Mouse (Mus musculus) embryonic facial prominence, embryonic 10.5 days (tissue): ENCODE measurements around the gene Gpr160. TPM values are rescaled to one million over a fixed set of nuclear protein-coding genes. Genes with fewer than 3 reads are reported as not detected.
"Not testable (repeated sequence)": the region's sequence is repeated elsewhere in the genome, so short reads cannot be mapped to it uniquely, and the experiment has no call there.

Experiments
- DNase-seq: peaks from one replicate; pipeline ENCODE4 v3.0.0-alpha.2; 2017; ENCODE audit warnings: low spot score
- H3K27ac ChIP-seq: fragments of 300-500 bp; sonication (generic); replicated peaks from 2 replicates; pipeline ENCODE4 v1.5.1; 2016; ENCODE audit warnings: mild to moderate bottlenecking
- H3K27me3 ChIP-seq: fragments of 300-500 bp; sonication (generic); replicated peaks from 2 replicates; pipeline ENCODE4 v1.6.1; 2016; ENCODE audit warnings: low read depth, mild to moderate bottlenecking; ENCODE audit not compliant: poor library complexity, severe bottlenecking
- H3K36me3 ChIP-seq: fragments of 300-500 bp; sonication (generic); replicated peaks from 2 replicates; pipeline ENCODE4 v1.6.1; 2016; ENCODE audit warnings: mild to moderate bottlenecking, moderate library complexity
- H3K4me1 ChIP-seq: fragments of 300-500 bp; sonication (generic); 2 replicates; pipeline ENCODE4 v1.6.1; 2016
- H3K4me3 ChIP-seq: fragments of 300-500 bp; sonication (generic); 2 replicates; pipeline ENCODE4 v1.5.1; 2016; ENCODE audit warnings: mild to moderate bottlenecking, moderate library complexity
- H3K9me3 ChIP-seq: fragments of 300-500 bp; sonication (generic); 2 replicates; pipeline ENCODE4 v1.6.1; 2016; ENCODE audit warnings: mild to moderate bottlenecking
- WGBS: fragments of 180-500 bp; shearing (Covaris S2); methylation state at CpG from one replicate; pipeline ENCODE4 v1.1.7; 2016; 5-methylcytosine and 5-hydroxymethylcytosine counted together
- polyA plus RNA-seq: library from polyadenylated mRNA; unstranded; fragments of >200 nt; fragmentation: Nextera tagmentation; extraction: Ambion mirVana; gene quantifications from 2 replicates; pipeline ENCODE4 v1.2.1, GENCODE M21; 2016

The Gpr160 gene
- 1.2 and 1.6 TPM in 2 replicates for polyA plus RNA-seq

DNA sequence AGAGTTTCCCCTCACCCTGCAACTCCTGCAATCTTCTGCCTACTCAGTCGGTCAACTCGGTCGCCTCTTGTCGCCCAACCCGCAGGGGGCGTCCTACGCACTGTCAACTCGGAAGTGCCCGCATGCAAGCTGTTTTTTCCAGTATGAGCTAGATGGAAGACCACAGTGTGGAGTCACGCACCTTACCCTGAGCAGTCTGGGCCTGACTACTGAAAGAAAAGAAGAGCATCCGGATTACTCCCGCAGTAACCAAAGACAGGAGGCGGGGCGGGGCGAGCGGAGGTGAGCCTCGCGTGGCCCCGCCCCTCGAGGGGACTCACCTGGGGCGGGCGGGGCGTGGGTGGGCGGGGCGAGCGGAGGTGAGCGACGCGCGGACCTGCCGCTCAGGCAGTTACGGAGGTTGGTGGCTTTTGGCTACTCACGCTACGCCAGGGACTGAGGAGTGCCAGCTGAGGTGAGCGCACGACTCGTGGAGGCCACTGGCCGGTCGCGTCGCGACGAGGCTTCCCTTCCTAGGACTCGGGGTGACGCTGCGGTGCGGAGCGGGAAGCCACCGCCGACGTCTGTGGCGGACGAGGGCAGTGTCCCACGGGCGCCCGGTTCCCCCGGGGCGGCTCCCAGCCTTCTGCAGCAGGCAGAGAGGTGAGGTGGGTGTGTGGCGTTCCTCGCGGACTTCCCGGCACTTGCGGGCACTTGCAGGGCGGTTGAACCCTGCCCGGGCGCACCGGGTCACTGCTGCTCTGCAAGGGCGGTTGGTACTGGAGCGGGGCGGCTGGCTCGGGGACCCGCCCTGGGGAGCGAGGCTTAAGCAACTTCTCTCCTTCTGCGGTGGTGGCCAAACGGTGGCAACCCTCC, at the start of gene Gpr160:
Gene Gpr160 (plus strand): TSS at position 347 of the 855 bp plus-strand sequence.
- DNase-seq, result peak; percentile 71
- Histone ChIP-seq H3K36me3 (no peaks in the 10 kb centered on the region), H3K9me3 (no peaks in the 10 kb centered on the region), H3K27ac (peak within 1 kb of the TSS; percentile 75), H3K27me3 (peaks cover 55% of the 10 kb centered on the region), H3K4me3 (peak within 1 kb of the TSS; percentile 73), H3K4me1 (peaks cover 11% of the 10 kb centered on the region)
- WGBS, result 1% methylated on average over 75 of the region's 75 CpGs

DNA sequence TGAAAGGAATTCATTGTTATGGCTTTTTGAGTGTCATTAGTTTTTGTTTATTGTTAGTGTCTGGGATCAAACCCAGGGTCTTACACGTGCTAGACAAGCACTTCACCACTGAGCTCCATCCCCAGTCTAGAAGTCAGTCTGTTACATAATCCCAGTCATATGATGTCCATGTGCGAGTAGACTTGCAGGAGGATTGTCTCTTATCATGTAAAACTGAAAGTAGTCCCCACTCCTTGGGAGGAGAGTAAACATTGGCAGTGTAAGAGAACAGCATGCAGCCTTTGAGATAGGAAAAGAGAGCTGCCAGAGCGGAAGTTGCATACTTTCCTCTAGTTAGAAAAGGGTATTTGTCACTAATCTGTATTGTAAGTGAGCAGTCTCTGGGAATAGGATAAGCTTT, 42.9 kb upstream of the Gpr160 start:
- H3K4me1 ChIP-seq, result no peaks in the 10 kb centered on the region
- 81% methylated on average over 3 of the region's 3 CpGs for WGBS
- H3K4me3 ChIP-seq, result no peak overlapping the region
- DNase-seq, result no peak
- no peaks in the 10 kb centered on the region for H3K9me3 ChIP-seq
- no peak overlapping the region for H3K27ac ChIP-seq
- H3K36me3 ChIP-seq, result peaks cover 93% of the 10 kb centered on the region
- H3K27me3 ChIP-seq, result no peaks in the 10 kb centered on the region

DNA sequence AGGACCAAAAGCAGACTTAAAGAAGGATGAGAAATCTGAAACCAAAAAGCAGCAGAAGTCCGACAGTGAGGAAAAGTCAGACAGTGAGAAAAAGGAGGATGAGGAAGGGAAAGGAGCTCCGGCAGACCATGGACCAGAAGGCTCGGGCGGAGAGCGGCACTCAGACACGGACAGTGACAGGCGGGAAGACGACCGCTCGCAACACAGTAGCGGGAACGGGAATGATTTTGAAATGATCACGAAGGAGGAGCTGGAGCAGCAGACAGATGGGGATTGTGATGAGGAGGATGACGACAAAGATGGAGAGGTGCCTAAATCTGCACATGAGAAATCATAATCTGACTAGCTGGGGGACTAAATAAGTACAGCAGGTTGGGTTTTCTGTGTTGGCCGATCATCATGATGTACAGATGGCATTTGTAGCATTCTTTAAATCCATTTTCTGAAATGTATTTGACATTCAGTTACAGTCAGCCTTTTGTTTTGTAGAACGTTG, 37.1 kb upstream of the Gpr160 start:
- 95% methylated on average over 16 of the region's 16 CpGs for WGBS
- DNase-seq, result no peak
- H3K27me3 ChIP-seq, result no peaks in the 10 kb centered on the region
- no peaks in the 10 kb centered on the region for H3K4me1 ChIP-seq
- no peaks in the 10 kb centered on the region for H3K9me3 ChIP-seq
- no peak overlapping the region for H3K27ac ChIP-seq
- H3K36me3 ChIP-seq, result peaks cover 84% of the 10 kb centered on the region
- H3K4me3 ChIP-seq, result no peak overlapping the region

DNA sequence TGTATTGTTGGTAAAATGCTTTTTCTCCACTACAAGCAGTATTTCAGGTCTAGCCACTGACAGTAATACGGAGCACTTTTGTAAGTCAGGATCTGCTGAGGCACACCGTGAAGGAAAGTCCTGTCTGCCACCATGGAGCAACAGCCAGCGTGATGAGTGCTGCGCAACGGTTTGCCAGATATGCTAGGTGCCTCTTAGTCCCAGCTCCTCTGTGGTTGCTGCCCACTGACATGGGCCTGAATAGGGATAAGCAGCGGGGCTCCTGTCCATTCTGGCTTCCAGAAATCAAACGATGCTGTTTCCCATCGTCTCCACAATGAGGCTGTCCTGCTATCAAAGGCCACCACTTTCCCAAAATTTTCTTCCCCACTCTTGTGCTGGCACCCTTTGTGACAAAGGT, 33.6 kb upstream of the Gpr160 start:
- no peaks in the 10 kb centered on the region for H3K4me1 ChIP-seq
- peaks cover 55% of the 10 kb centered on the region for H3K36me3 ChIP-seq
- no peaks in the 10 kb centered on the region for H3K27me3 ChIP-seq
- no peak overlapping the region for H3K4me3 ChIP-seq
- no peak for DNase-seq
- no peak overlapping the region for H3K27ac ChIP-seq
- H3K9me3 ChIP-seq, result no peaks in the 10 kb centered on the region
- WGBS, result 94% methylated on average over 8 of the region's 8 CpGs

DNA sequence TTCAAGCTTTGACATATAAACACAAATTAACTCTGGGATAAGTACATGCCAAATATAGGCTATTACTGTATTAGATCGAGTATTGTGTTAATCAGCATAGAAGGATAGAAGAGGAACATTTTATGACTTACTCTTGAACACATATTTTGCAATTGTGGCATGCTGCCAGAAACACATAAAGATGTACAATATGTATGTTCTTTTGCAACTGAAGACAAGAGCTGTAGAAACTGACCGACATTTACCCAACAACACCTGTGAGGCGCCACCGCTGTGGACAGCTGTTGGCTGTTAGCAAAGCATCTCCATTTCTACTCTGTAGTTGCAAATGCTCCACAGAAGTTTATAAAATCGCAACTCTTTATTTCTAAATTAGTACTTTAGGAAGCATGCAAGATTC, 29.7 kb upstream of the Gpr160 start:
- peaks cover 16% of the 10 kb centered on the region for H3K36me3 ChIP-seq
- no peaks in the 10 kb centered on the region for H3K9me3 ChIP-seq
- H3K27ac ChIP-seq, result no peak overlapping the region
- no peak for DNase-seq
- no peaks in the 10 kb centered on the region for H3K27me3 ChIP-seq
- H3K4me3 ChIP-seq, result no peak overlapping the region
- WGBS, result 94% methylated on average over 5 of the region's 5 CpGs
- H3K4me1 ChIP-seq, result no peaks in the 10 kb centered on the region

DNA sequence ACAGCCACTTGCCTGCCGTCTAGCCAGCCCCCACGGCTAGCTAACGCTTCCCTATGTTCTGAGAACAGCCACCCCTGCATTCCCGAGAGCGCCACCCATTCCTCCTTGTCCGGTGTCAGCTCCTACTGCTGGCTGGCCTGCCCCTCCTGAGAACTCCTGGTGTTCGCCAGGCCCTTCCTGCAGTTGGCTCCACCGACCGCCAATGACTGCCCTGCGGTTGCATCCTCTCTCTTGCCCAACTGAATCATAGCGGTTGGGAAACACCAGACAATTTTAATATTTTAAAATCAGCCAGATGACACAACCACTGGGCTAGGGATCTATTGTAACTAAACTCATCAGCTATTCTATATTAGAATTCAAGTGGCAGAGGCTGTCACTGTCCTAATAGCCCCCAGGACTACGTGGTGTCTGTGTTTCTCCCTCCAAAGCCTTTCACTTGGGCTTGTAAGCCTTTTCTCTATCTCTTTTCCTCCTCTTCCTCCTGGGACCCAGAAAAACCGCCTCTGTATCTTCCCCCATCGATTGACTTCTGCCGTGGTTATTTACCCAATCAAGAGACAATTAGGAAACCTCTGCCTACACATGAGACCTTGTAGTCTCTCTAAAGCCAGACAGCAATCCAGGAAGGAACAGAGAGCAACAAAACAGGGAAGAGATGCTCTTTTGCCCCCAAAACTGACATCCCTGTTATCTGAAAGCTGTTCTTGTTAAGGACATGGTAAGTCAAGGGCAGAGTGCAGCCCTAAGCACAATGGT, 23.7 kb upstream of the Gpr160 start:
- Histone ChIP-seq H3K4me1 (no peaks in the 10 kb centered on the region; the same call in 1 of the 2 replicates), H3K36me3 (no peaks in the 10 kb centered on the region), H3K9me3 (no peaks in the 10 kb centered on the region), H3K4me3 (no peak overlapping the region), H3K27me3 (no peaks in the 10 kb centered on the region), H3K27ac (no peak overlapping the region)
- 78% methylated on average over 15 of the region's 15 CpGs for WGBS
- DNase-seq, result no peak

DNA sequence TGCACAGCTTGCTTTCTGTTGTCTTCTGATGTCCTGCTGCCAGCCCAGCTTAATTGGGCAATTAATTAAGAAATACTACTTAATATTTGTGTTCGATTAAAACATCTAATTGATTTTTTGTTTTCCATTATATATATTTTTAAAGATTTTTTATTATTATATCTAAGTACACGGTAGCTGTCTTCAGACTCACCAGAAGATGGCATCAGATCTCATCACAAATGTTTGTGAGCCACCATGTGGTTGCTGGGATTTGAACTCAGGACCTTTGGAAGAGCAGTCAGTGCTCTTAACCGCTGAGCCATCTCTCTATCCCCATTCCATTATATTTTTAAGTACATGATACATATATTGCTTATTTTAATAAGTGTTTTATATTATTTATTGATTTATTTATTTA, 22.5 kb upstream of the Gpr160 start:
- Histone ChIP-seq H3K4me3 (no peak overlapping the region), H3K27me3 (no peaks in the 10 kb centered on the region), H3K36me3 (no peaks in the 10 kb centered on the region), H3K9me3 (no peaks in the 10 kb centered on the region), H3K27ac (no peak overlapping the region), H3K4me1 (no peaks in the 10 kb centered on the region; the same call in 1 of the 2 replicates)
- 84% methylated on average over 3 of the region's 3 CpGs for WGBS
- no peak for DNase-seq

DNA sequence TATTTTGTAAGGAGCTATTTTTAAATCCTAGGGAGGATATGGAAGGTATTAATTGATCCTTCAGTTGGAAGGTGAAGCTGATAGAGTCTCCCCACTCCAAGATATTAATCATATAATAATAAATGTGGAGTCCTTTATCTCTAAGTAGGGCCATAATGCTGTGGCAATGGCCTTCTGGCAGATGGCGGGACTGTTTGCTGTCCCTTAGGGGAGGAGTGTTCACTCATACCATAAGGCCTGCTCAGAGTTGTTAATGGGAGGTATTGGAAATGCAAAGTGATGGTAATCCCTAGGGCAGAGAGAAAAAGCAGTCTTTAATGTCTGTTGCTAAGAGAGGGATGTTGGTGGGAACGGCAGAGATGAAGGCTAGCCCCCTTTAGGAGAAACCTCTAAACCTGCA, 10.0 kb upstream of the Gpr160 start:
- H3K27me3 ChIP-seq, result no peaks in the 10 kb centered on the region
- H3K4me1 ChIP-seq, result no peaks in the 10 kb centered on the region
- H3K4me3 ChIP-seq, result no peak overlapping the region
- H3K27ac ChIP-seq, result no peak overlapping the region
- DNase-seq, result no peak
- H3K9me3 ChIP-seq, result no peaks in the 10 kb centered on the region
- H3K36me3 ChIP-seq, result no peaks in the 10 kb centered on the region
- 83% methylated on average over 2 of the region's 2 CpGs for WGBS

DNA sequence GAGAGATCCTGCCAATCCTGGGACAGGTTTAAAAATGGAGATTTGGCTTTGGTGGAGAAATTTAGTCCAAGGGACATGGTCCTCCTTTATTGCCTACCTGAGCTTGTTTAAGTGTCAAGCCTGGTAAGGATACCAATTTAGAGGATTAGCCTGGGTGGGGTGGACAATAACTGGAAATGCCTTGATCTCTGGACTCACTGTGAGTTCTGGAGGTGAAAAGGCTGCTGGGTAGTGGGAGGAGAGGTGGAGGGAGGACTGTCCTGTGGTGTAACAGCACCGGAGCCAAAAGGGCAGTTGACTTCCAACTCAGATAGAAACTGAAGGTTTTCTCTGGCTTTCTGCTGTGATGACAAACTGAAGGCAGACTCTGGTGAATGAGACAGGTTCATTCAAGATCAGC, 8.3 kb upstream of the Gpr160 start:
- no peak for DNase-seq
- H3K9me3 ChIP-seq, result no peaks in the 10 kb centered on the region

DNA sequence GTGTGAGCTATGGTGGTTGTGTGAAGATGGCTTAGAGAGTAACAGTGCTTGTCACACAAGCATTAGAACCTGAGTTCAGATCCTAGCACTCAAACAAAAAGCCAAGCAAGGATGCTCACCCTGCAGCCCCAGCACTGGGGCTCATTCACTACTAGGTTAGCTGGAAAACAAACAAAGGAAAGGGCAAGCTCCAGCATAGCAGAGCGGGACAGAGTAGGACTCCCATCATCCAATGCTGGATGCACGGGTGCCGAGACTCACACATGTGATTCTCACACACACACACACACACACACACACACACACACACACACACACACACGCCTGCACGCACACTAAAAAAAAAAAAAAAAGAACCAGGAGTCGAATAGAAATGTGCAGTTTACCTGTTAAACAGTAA, 4.3 kb upstream of the Gpr160 start:
- peaks cover 42% of the 10 kb centered on the region for H3K27me3 ChIP-seq
- 83% methylated on average over 5 of the region's 6 CpGs for WGBS
- no peaks in the 10 kb centered on the region for H3K36me3 ChIP-seq
- H3K9me3 ChIP-seq, result no peaks in the 10 kb centered on the region
- DNase-seq, result no peak
- no peak overlapping the region for H3K4me3 ChIP-seq
- no peak overlapping the region for H3K27ac ChIP-seq
- peaks cover 11% of the 10 kb centered on the region for H3K4me1 ChIP-seq

More for the DNA sequence above, 8.3 kb upstream of the Gpr160 start:
- Histone ChIP-seq H3K27ac (no peak overlapping the region), H3K27me3 (0 out of 2 replicates have a peak, but pooled peaks cover 6% of the 10 kb centered on the region), H3K4me3 (no peak overlapping the region), H3K36me3 (no peaks in the 10 kb centered on the region), H3K4me1 (no peaks in the 10 kb centered on the region)
- WGBS, result 65% methylated on average over 1 of the region's 1 CpGs

DNA sequence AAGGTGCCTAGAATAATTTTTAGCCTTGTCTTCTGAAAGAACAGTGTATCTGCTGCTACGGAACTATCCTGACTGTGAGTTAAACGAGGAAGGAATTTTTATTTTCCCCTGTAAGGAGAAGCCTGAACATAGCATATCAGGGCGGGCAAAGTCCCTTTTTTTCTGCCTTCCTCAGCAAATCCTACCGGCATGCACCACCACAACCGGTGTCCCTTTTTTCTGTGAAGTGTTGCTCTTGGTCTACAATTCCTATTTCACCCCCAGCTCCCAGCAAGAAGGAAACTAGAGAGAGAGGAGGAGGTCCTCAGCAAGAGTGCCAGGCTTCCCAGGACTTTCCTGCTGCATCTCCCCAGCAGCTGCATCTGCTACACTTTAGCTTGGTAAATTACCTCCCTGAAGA, 2.2 kb upstream of the Gpr160 start:
- no peak for DNase-seq
- no peaks in the 10 kb centered on the region for H3K36me3 ChIP-seq
- no peak overlapping the region for H3K27ac ChIP-seq
- 92% methylated on average over 5 of the region's 5 CpGs for WGBS
- no peaks in the 10 kb centered on the region for H3K9me3 ChIP-seq
- peaks cover 55% of the 10 kb centered on the region for H3K27me3 ChIP-seq
- no peak overlapping the region for H3K4me3 ChIP-seq
- peaks cover 11% of the 10 kb centered on the region for H3K4me1 ChIP-seq

DNA sequence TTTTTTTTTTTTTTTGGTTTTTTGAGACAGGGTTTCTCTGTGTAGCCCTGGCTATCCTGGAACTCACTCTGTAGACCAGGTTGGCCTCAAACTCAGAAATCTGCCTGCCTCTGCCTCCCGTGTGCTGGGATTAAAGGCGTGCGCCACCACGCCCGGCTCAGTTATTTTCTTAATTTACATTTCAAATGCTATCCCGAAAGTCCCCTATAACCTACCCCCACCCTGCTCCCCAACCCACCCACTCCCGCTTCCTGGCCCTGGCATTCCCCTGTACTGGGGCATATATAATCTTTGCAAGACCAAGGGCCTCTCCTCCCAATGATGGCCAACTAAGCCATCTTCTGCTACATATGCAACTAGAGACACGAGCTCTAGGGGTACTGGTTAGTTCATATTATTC, 3.8 kb downstream of the Gpr160 start:
- whole genome bisulfite sequencing, result 92% methylated on average over 8 of the region's 8 CpGs

More for the DNA sequence above, 3.8 kb downstream of the Gpr160 start:
- not testable (repeated sequence) for DNase-seq, H3K36me3 ChIP-seq, H3K9me3 ChIP-seq, H3K4me3 ChIP-seq, H3K27ac ChIP-seq
- peaks cover 11% of the 10 kb centered on the region for H3K4me1 ChIP-seq
- H3K27me3 ChIP-seq, result peaks cover 32% of the 10 kb centered on the region
